Mouse (Mus musculus) layer of hippocampus, postnatal 10 days (tissue): ENCODE data around the gene Uri1. TPM values are rescaled to one million over a fixed set of nuclear protein-coding genes. Genes with fewer than 3 reads are reported as not detected.

ENCODE experiments used
- DNase-seq, 2 experiments: peaks; one replicate each; pipeline ENCODE4 v3.0.0; 2021; ENCODE audit warnings: low spot score in 2 of 2
- long read RNA-seq: library from polyadenylated mRNA; stranded (forward); transcript quantifications from one replicate; pipeline ENCODE4 v2.0.0, GENCODE M21; 2023
- total RNA-seq, 2 experiments: library from RNA; stranded (reverse); gene quantifications; 2 replicates each; pipeline ENCODE4 v1.2.3; 2021

The Uri1 gene
- total RNA-seq, result 10 to 100 TPM; 33.5 to 42.2 TPM
- long read RNA-seq, transcript Uri1-201 (11 exons, 3,441 nt), result major isoform, 55 of 65 reads
- long read RNA-seq, partial matches to known transcripts, result 1 of 65 reads
- long read RNA-seq, other reads (novel, unspliced or antisense), result 9 of 65 reads

GRCm38 (mm10) chr7:38023451-38023850 lies at the start of gene Uri1:
Gene Uri1 (minus strand): TSS chr7:38023551.
- DNase-seq, result no peak

GRCm38 (mm10) chr7:38071065-38071464 lies 47.7 kb upstream of the Uri1 start:
- DNase-seq, result no peak

- no peak for DNase-seq
Observed at GRCm38 (mm10) chr7:38070663-38071062, 47.3 kb upstream of the Uri1 start.

- no peak for DNase-seq
Observed at GRCm38 (mm10) chr7:38064431-38064830, 41.1 kb upstream of the Uri1 start.

GRCm38 (mm10) chr7:38061060-38061970 lies 38.0 kb upstream of the Uri1 start:
- DNase-seq, result peak; percentile 91 to 93

GRCm38 (mm10) chr7:38059636-38060330 lies 36.4 kb upstream of the Uri1 start:
- DNase-seq, result no peak

- no peak for DNase-seq
Observed at GRCm38 (mm10) chr7:38059096-38059495, 35.7 kb upstream of the Uri1 start.

GRCm38 (mm10) chr7:38055996-38056395 lies 32.6 kb upstream of the Uri1 start:
- no peak for DNase-seq

GRCm38 (mm10) chr7:38054246-38054645 lies 30.9 kb upstream of the Uri1 start:
- DNase-seq, result no peak

- no peak for DNase-seq
Observed at GRCm38 (mm10) chr7:38047229-38047628, 23.9 kb upstream of the Uri1 start.

- no peak for DNase-seq
Observed at GRCm38 (mm10) chr7:38041244-38041643, 17.9 kb upstream of the Uri1 start.

GRCm38 (mm10) chr7:38037586-38037985 lies 14.2 kb upstream of the Uri1 start:
- DNase-seq, result no peak

GRCm38 (mm10) chr7:38031183-38031582 lies 7.8 kb upstream of the Uri1 start:
- no peak for DNase-seq

GRCm38 (mm10) chr7:38030606-38031005 lies 7.3 kb upstream of the Uri1 start:
- DNase-seq, result no peak

- DNase-seq, result no peak
Observed at GRCm38 (mm10) chr7:38029986-38030385, 6.6 kb upstream of the Uri1 start.

GRCm38 (mm10) chr7:38029083-38029482 lies 5.7 kb upstream of the Uri1 start:
- DNase-seq, result no peak

GRCm38 (mm10) chr7:38027940-38028600 lies 4.7 kb upstream of the Uri1 start:
- DNase-seq, result no peak

- DNase-seq, result no peak
Observed at GRCm38 (mm10) chr7:38024839-38025238, 1.5 kb upstream of the Uri1 start.

- DNase-seq, result no peak
Observed at GRCm38 (mm10) chr7:38019770-38020169, 3.6 kb downstream of the Uri1 start.

- DNase-seq, result peak; percentile 87 to 93
Observed at GRCm38 (mm10) chr7:38019369-38019749, 4.0 kb downstream of the Uri1 start.
